Mouse (Mus musculus) neural tube, embryonic 14.5 days (tissue): ENCODE results near the gene Wapl. TPM values are rescaled to one million over a fixed set of nuclear protein-coding genes. Genes with fewer than 3 reads are reported as not detected.

ENCODE experiments used
- ATAC-seq: fragments of 200-750 bp; cut with Nextera tagmentation; 2 replicates; pipeline ENCODE4 v1.8.0; 2017; ENCODE audit warnings: low read depth, mild to moderate bottlenecking, moderate TSS enrichment, moderate library complexity
- H3K27ac ChIP-seq: fragments of 300-500 bp; sonication (generic); 2 replicates; pipeline ENCODE4 v1.5.1; 2014; ENCODE audit warnings: low read depth, mild to moderate bottlenecking, control low read depth, low read length, moderate library complexity, mixed read lengths
- H3K27me3 ChIP-seq: fragments of 300-500 bp; sonication (generic); 2 replicates; pipeline ENCODE4 v1.6.1; 2014; ENCODE audit warnings: low read length; ENCODE audit not compliant: control insufficient read depth, insufficient read depth
- H3K36me3 ChIP-seq: fragments of 300-500 bp; sonication (generic); 2 replicates; pipeline ENCODE4 v1.6.1; 2014; ENCODE audit warnings: low read length, mixed read lengths; ENCODE audit not compliant: control insufficient read depth, insufficient read depth
- H3K4me1 ChIP-seq: fragments of 300-500 bp; sonication (generic); 2 replicates; pipeline ENCODE4 v1.6.1; 2014; ENCODE audit warnings: low read length; ENCODE audit not compliant: control insufficient read depth, insufficient read depth
- H3K4me2 ChIP-seq: fragments of 300-500 bp; sonication (generic); 2 replicates; pipeline ENCODE4 v1.6.1; 2014; ENCODE audit warnings: mild to moderate bottlenecking, low read depth, low read length, control low read depth
- H3K4me3 ChIP-seq: fragments of 300-500 bp; sonication (generic); 2 replicates; pipeline ENCODE4 v1.5.1; 2014; ENCODE audit warnings: low read depth, low read length, control low read depth, mixed read lengths
- H3K9ac ChIP-seq: fragments of 300-500 bp; sonication (generic); replicated peaks from 2 replicates; pipeline ENCODE4 v1.6.1; 2014; ENCODE audit warnings: low read depth, mild to moderate bottlenecking, control low read depth, low read length, mixed read lengths
- H3K9me3 ChIP-seq: fragments of 300-500 bp; sonication (generic); 2 replicates; pipeline ENCODE4 v1.6.1; 2016; ENCODE audit warnings: low read length; ENCODE audit not compliant: control insufficient read depth
- WGBS: fragments of 180-500 bp; shearing (Covaris S2); extraction: QIAGEN DNeasy Blood & Tissue Kit; methylation state at CpG from one replicate; pipeline ENCODE4 v1.1.7; 2014; 5-methylcytosine and 5-hydroxymethylcytosine counted together
- polyA plus RNA-seq: library from polyadenylated mRNA; unstranded; fragments of >200 nt; fragmentation: Nextera tagmentation; extraction: Ambion mirVana; gene quantifications from 2 replicates; pipeline ENCODE4 v1.2.1, GENCODE M21; 2014

Gene Wapl
- 15.4 and 18.5 TPM in 2 replicates for polyA plus RNA-seq

DNA sequence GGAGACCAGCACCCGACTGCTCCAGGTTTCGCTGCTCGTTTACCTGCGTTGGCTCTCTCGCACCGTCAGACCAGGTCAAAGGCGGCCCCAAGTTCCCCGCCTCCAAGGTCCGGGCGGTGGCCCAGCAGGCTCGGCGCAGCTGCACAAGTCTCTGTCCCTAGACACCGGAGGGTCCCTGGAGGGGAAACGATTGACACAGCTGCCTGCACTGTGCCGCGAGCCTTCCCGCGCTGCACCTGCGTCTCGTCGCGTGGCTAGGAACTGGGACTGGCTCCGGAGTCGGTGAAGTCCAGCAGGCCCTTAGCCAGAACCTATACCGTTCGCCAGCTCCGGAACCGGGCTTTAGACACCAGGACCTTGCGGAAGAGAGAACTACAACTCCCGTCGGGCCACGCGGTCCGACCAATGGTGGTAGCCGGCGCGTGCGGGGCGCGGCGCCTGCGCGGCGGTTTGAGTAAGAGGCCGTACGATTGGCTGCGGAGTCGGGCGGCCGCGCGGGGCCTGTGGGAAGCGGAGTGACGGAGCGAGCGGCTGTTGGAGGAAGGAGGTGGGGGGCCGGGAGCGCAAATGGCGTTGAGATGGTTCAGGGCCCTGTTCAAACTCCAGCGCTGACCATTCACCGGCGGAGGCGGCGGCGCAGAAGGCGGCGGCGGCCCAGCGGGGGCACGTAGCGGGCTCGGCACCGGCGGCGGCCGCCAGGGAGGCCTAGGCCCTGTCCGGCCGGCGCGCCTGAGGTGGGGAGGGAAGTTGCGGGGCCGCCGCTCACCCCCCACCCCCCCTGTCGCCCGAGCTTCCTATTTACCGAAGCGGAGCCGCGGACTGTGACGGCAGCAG is at the start of gene Wapl:
TSS of gene Wapl (plus strand) at position 534 of the 834 bp plus-strand sequence.
- Histone ChIP-seq H3K9ac (peak within 1 kb of the TSS; percentile 90), H3K27me3 (no peaks in the 10 kb centered on the region), H3K4me3 (peak within 1 kb of the TSS; percentile 98), H3K4me1 (peaks cover 16% of the 10 kb centered on the region; the same call in 1 of the 2 replicates), H3K36me3 (no peaks in the 10 kb centered on the region), H3K27ac (peak within 1 kb of the TSS; percentile 92), H3K9me3 (no peaks in the 10 kb centered on the region), H3K4me2 (peak within 1 kb of the TSS; percentile 92)
- ATAC-seq = peak; percentile 100
- under 1% methylated on average over 85 of the region's 90 CpGs for WGBS

DNA sequence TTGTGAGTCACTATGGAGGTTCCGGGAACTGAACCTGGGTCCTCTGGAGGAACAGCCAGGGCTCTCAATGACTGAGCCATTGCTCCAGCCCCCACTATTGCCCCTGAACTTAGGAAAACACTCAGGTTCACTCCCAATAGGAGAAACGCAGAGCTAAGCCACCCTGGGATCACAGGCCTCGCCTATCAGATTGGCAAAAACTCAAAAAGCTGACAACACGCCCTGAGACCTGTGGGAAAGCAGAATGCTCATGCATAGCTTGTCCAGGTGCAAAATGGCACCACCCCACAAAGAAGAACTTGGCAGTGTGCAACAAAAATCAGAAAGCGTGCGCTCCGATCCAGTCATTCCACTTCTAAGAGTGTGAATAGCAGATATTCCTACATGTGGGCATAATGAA is 46.9 kb upstream of the Wapl start:
- Histone ChIP-seq H3K4me2 (no peak overlapping the region), H3K4me1 (no peaks in the 10 kb centered on the region), H3K27ac (no peak overlapping the region), H3K9ac (no peak overlapping the region), H3K9me3 (no peaks in the 10 kb centered on the region), H3K36me3 (no peaks in the 10 kb centered on the region), H3K27me3 (no peaks in the 10 kb centered on the region), H3K4me3 (no peak overlapping the region)
- 92% methylated on average over 7 of the region's 7 CpGs for WGBS
- no peak for ATAC-seq

DNA sequence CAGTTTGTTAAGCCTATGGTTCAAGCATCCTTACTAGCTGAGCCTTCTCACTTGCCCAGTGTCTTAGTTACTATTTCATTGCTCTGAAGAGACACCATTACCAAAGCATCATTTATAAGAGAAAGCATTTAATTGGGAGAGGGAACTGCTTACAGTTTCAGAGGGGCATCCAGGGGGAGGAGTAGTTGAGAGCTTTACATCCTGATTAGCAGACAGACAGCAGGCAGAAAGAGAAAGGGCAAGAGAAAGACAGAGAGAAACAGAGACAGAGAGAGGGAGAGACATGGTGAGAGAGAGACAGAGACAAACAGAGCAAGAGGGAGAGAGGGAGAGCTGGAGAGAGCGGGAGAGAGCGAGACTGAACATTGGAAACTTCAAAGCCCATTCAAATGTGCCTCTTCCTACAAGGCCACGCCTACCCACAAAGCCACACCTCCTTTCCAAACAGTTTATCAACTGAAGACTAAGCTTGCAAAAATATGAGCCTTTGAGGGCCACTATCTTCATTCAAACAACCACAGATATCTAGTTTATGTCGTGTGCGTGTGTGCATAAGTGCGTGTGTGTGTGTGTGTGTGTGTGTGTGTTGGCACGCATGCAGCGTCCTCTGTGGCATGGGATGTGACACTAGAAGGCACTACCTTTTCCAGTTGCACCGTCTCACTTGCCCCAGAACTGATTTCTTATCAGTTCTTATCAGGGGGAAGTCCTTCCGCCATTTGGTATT is 40.8 kb upstream of the Wapl start:
- H3K36me3 ChIP-seq = no peaks in the 10 kb centered on the region
- no peak overlapping the region for H3K9ac ChIP-seq
- 84% methylated on average over 10 of the region's 10 CpGs for WGBS
- H3K27ac ChIP-seq = no peak overlapping the region
- no peaks in the 10 kb centered on the region for H3K27me3 ChIP-seq
- ATAC-seq = no peak
- H3K4me3 ChIP-seq = no peak overlapping the region
- no peak overlapping the region for H3K4me2 ChIP-seq
- H3K4me1 ChIP-seq = no peaks in the 10 kb centered on the region
- no peaks in the 10 kb centered on the region for H3K9me3 ChIP-seq

DNA sequence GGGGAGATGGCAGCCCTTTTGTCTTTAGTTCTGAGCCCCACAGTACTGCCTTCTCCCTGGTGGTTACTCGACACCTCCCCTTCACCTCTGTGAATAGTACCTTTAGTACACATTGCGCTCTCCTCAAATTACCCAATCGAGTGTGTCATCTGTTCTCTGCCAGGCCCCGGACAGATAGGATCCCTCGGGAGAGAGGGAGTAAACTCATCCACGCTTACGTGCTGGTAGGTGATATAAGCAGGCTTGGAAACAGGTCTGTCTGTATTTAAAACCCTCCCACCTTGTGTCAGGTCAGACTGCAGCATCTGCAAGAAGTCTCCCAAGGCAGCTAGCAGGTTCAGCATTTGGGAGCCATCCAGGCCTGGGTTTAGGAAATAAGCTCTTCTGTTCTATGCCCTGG is 38.5 kb upstream of the Wapl start:
- Histone ChIP-seq H3K9me3 (no peaks in the 10 kb centered on the region), H3K27me3 (no peaks in the 10 kb centered on the region), H3K36me3 (no peaks in the 10 kb centered on the region), H3K4me2 (no peak overlapping the region), H3K4me3 (no peak overlapping the region), H3K4me1 (no peaks in the 10 kb centered on the region), H3K9ac (no peak overlapping the region), H3K27ac (no peak overlapping the region)
- ATAC-seq = no peak
- WGBS = 42% methylated on average over 7 of the region's 7 CpGs

DNA sequence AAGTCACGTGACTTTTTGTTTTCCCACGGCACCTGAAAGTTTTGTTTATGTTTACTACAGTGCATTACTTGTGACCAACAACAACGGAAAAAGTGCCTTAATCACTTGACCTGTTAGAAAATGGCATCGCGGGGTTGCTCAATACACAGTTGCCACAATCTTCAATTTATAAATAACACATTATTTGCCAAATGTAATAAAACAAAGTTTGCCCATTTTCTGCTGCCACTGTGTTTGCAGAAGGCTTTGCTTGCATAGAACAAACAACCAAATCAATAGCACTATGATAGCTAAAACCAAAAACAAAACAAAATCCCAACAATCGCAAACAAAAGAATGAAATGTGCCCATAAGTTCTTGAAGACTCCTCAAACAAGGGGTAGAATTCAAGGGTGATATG is 38.0 kb upstream of the Wapl start:
- WGBS = 89% methylated on average over 6 of the region's 6 CpGs
- Histone ChIP-seq H3K4me1 (no peaks in the 10 kb centered on the region), H3K9ac (no peak overlapping the region), H3K27ac (no peak overlapping the region), H3K36me3 (no peaks in the 10 kb centered on the region), H3K4me3 (no peak overlapping the region), H3K9me3 (no peaks in the 10 kb centered on the region), H3K27me3 (no peaks in the 10 kb centered on the region), H3K4me2 (no peak overlapping the region)
- no peak for ATAC-seq

DNA sequence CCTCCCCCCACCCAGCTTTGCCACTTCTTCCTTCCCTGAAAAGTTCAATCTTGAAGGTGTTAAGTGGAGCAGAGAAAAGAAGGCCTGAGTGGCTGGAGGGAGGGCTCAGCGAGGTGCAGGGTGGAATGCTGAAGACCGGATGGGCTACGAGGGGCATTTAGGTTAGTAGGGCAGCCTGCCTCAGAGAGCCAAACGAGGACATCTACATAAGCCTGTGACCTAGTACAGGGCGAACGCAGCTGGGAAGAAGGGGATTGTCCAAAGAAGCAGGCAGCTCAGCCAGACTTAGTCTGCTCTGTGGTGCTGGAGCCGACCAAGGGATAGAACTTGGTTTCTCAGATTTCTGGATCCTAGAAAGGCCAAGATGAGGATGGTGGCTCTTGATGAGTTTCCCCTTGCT is 29.6 kb upstream of the Wapl start:
- no peaks in the 10 kb centered on the region for H3K36me3 ChIP-seq
- no peak for ATAC-seq
- H3K4me1 ChIP-seq = no peaks in the 10 kb centered on the region
- H3K9ac ChIP-seq = no peak overlapping the region
- H3K4me3 ChIP-seq = no peak overlapping the region
- H3K27me3 ChIP-seq = no peaks in the 10 kb centered on the region
- H3K4me2 ChIP-seq = no peak overlapping the region
- WGBS = 77% methylated on average over 7 of the region's 7 CpGs
- no peak overlapping the region for H3K27ac ChIP-seq
- H3K9me3 ChIP-seq = no peaks in the 10 kb centered on the region

DNA sequence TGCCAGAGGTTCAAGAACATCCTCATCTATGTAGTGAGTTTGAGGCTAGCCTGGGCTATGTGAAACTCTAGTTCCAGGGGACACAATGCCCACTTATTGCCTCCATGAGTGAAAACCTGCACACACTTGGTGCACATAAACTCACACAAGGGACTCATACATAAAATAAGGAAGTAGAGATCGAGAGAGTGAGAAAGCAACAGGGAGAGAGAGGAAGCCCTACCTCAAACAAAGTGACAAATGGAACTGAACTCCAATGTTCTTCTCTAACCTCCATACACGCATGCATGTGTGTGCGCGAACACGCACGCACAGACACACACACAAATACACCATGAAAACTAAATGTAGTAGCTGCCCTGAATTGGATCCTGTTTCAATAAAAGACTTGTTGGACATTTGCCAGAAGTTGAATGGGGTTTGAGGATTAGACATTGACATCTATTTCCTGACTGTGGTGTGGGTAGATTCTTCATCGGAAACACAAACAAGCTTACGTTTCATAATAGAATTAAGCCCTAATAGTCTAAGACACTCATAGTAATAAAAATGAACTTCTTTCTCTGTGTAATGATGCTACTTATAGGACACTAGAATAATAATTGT is 25.8 kb upstream of the Wapl start:
- Histone ChIP-seq H3K4me3 (no peak overlapping the region), H3K9me3 (no peaks in the 10 kb centered on the region), H3K27me3 (no peaks in the 10 kb centered on the region), H3K9ac (no peak overlapping the region), H3K4me1 (no peaks in the 10 kb centered on the region), H3K4me2 (no peak overlapping the region), H3K27ac (no peak overlapping the region), H3K36me3 (no peaks in the 10 kb centered on the region)
- WGBS = 88% methylated on average over 8 of the region's 8 CpGs
- ATAC-seq = no peak

DNA sequence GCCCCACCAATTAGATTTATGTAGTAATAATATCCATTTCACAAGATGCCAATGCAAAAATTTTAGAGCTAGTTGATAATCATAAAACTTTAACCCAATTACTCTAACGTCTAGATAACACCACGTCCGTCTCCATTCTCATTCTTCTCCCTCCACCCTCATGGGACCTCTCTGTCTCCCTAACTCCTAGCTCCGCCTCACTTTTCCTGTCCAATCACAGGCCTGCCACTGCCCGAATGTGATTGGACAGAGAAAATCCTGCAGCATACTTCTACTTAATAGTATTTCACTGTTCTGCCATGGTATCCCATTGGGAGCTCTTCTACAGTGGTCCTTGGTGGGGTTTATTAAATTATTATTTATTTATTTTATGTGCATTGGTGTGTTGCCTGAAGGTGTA is 16.6 kb upstream of the Wapl start:
- H3K27ac ChIP-seq = no peak overlapping the region
- H3K4me1 ChIP-seq = peaks cover 11% of the 10 kb centered on the region; the same call in 1 of the 2 replicates
- WGBS = 91% methylated on average over 5 of the region's 5 CpGs
- ATAC-seq = no peak
- no peak overlapping the region for H3K9ac ChIP-seq
- no peaks in the 10 kb centered on the region for H3K9me3 ChIP-seq
- no peak overlapping the region for H3K4me2 ChIP-seq
- peaks cover 16% of the 10 kb centered on the region for H3K27me3 ChIP-seq
- H3K36me3 ChIP-seq = no peaks in the 10 kb centered on the region
- no peak overlapping the region for H3K4me3 ChIP-seq

DNA sequence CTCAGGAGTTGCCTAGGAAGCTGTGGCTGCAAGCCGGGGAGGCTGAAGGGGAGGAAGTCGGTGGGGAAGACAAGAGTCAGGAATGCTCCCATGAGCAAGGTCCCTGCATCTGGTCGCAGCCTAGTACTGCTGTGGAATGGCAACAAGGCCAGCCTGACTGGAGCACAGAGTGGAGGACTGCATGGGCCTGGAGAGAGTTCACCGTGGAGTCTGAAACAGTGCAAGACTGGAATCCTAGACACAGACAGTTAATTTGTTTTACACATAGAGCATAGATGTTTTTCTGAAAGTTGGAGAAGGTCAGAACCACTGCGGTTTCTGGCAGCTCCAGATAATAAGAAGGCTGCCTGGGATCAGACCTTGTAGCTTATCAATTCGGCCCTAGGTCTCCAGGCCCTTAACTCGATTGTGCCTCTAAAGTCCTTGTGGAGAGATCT is 13.4 kb upstream of the Wapl start:
- Histone ChIP-seq H3K27ac (no peak overlapping the region), H3K36me3 (no peaks in the 10 kb centered on the region), H3K4me3 (no peak overlapping the region), H3K9ac (no peak overlapping the region), H3K4me2 (no peak overlapping the region), H3K27me3 (peaks cover 18% of the 10 kb centered on the region), H3K9me3 (no peaks in the 10 kb centered on the region), H3K4me1 (peaks cover 13% of the 10 kb centered on the region; the same call in 1 of the 2 replicates)
- no peak for ATAC-seq
- 51% methylated on average over 7 of the region's 7 CpGs for WGBS
